Mouse (Mus musculus) hindbrain, embryonic 11.5 days (tissue): Measurements from ENCODE around the gene Scml4. TPM values are rescaled to one million over a fixed set of nuclear protein-coding genes. Genes with fewer than 3 reads are reported as not detected.
A peak's percentile ranks its signal among the peaks of the same experiment; 100 is the strongest.

Experiments
- ATAC-seq: fragments of 200-750 bp; cut with Nextera tagmentation; 2 replicates; pipeline ENCODE4 v1.8.0; 2017; ENCODE audit warnings: mild to moderate bottlenecking, moderate TSS enrichment, moderate library complexity; ENCODE audit not compliant: low FRiP score
- DNase-seq: peaks from one replicate; pipeline ENCODE4 v3.0.0-alpha.2; 2015; ENCODE audit warnings: low spot score
- H3K27ac ChIP-seq: fragments of 300-500 bp; sonication (generic); 2 replicates; pipeline ENCODE4 v1.5.1; 2014; ENCODE audit warnings: mild to moderate bottlenecking, low read depth, low read length
- H3K27me3 ChIP-seq: fragments of 300-500 bp; sonication (generic); 2 replicates; pipeline ENCODE4 v1.6.1; 2014; ENCODE audit warnings: mild to moderate bottlenecking, low read length, moderate library complexity, mixed read lengths; ENCODE audit not compliant: control insufficient read depth, insufficient read depth
- H3K36me3 ChIP-seq: fragments of 300-500 bp; sonication (generic); 2 replicates; pipeline ENCODE4 v1.6.1; 2014; ENCODE audit warnings: mild to moderate bottlenecking, low read length, moderate library complexity, mixed read lengths; ENCODE audit not compliant: control insufficient read depth, insufficient read depth
- H3K4me1 ChIP-seq: fragments of 300-500 bp; sonication (generic); replicated peaks from 2 replicates; pipeline ENCODE4 v1.6.1; 2014; ENCODE audit warnings: low read length, mixed read lengths; ENCODE audit not compliant: control insufficient read depth, insufficient read depth
- H3K4me2 ChIP-seq: fragments of 300-500 bp; sonication (generic); replicated peaks from 2 replicates; pipeline ENCODE4 v1.6.1; 2014; ENCODE audit warnings: mild to moderate bottlenecking, low read depth, low read length
- H3K4me3 ChIP-seq: fragments of 300-500 bp; sonication (generic); 2 replicates; pipeline ENCODE4 v1.5.1; 2014; ENCODE audit warnings: low read depth, low read length
- H3K9ac ChIP-seq: fragments of 300-500 bp; sonication (generic); 2 replicates; pipeline ENCODE4 v1.6.1; 2014; ENCODE audit warnings: low read depth, low read length
- H3K9me3 ChIP-seq: fragments of 300-500 bp; sonication (generic); 2 replicates; pipeline ENCODE4 v1.6.1; 2016; ENCODE audit warnings: low read length; ENCODE audit not compliant: control insufficient read depth
- WGBS: fragments of 180-500 bp; shearing (Covaris S2); extraction: QIAGEN DNeasy Blood & Tissue Kit; methylation state at CpG from one replicate; pipeline ENCODE4 v1.1.7; 2014; 5-methylcytosine and 5-hydroxymethylcytosine counted together
- polyA plus RNA-seq: library from polyadenylated mRNA; unstranded; fragments of >200 nt; fragmentation: Nextera tagmentation; extraction: Ambion mirVana; gene quantifications from 2 replicates; pipeline ENCODE4 v1.2.1, GENCODE M21; 2014

The Scml4 gene
- polyA plus RNA-seq, 1 experiment from 2014 or later: 2.5 TPM

DNA sequence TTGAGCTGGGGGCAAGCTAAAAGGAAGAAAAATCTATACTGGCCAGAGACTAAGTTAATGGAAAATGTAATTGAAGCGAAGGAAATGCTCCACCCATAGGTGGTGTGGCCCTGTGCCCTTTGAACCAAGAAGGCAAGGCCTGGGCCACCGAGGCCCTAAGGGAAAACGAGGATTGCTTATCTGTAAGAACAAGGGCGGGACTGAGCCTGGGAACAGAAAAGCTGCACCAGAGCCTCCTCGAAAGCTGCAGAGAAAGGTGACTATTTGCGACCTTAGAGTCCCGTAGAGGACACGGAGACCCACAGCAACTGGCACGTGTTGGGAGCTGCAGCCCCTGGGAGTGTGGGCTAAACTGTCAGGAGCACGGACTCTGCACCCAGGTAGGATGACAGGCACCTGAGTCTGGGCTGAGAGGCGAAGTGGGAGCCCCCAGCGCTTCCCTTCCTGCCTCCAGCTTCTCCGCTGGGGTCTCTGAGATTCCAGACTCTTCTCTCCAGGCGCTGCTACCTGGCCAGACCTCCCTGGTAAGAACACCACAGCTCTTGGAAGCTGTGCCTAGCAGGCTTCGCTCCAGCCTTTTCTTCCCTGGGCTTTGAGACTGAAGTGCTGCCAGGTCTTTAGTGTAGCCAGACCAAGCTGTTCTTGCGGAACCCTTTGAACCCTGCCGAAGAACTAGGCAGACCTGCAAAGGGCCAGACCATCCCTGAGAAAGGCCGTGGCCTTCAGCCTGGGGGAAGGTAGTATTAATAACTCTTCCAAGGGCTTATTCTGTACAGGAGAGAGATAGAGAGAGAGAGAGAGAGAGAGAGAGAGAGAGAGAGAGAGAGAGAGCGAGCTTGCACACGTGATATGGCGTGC lies 80.3 kb downstream of the Scml4 start:
- Histone ChIP-seq H3K9me3 (no peaks in the 10 kb centered on the region), H3K27me3 (no peaks in the 10 kb centered on the region), H3K4me1 (no peaks in the 10 kb centered on the region), H3K9ac (no peak overlapping the region), H3K27ac (no peak overlapping the region), H3K4me3 (no peak overlapping the region), H3K4me2 (no peak overlapping the region), H3K36me3 (no peaks in the 10 kb centered on the region)
- WGBS: 77% methylated on average over 21 of the region's 21 CpGs
- no peak for ATAC-seq
- no peak for DNase-seq

GRCm38 (mm10) chr10:42941278-42941677 lies 81.1 kb downstream of the Scml4 start:
- Histone ChIP-seq H3K36me3 (no peaks in the 10 kb centered on the region), H3K9me3 (no peaks in the 10 kb centered on the region), H3K4me1 (no peaks in the 10 kb centered on the region), H3K27ac (peak overlapping the region; percentile 85), H3K4me3 (no peak overlapping the region), H3K9ac (peak overlapping the region; percentile 33; the same call in 1 of the 2 replicates), H3K4me2 (peak overlapping the region; percentile 19; the same call in 1 of the 2 replicates), H3K27me3 (no peaks in the 10 kb centered on the region)
- ATAC-seq: peak; percentile 30; the same call in 1 of the 2 replicates
- DNase-seq: peak; percentile 13
- whole genome bisulfite sequencing: 59% methylated on average over 4 of the region's 4 CpGs

GRCm38 (mm10) chr10:42941697-42942221 lies 81.6 kb downstream of the Scml4 start:
- H3K4me2 ChIP-seq: peak overlapping the region; percentile 19; the same call in 1 of the 2 replicates
- H3K4me1 ChIP-seq: no peaks in the 10 kb centered on the region
- WGBS: 40% methylated on average over 14 of the region's 14 CpGs
- H3K27me3 ChIP-seq: no peaks in the 10 kb centered on the region
- ATAC-seq: peak; percentile 78
- H3K9ac ChIP-seq: peak overlapping the region; percentile 33
- peak overlapping the region; percentile 85 for H3K27ac ChIP-seq
- no peak overlapping the region for H3K4me3 ChIP-seq
- H3K9me3 ChIP-seq: no peaks in the 10 kb centered on the region
- DNase-seq: peak; percentile 61
- no peaks in the 10 kb centered on the region for H3K36me3 ChIP-seq

DNA sequence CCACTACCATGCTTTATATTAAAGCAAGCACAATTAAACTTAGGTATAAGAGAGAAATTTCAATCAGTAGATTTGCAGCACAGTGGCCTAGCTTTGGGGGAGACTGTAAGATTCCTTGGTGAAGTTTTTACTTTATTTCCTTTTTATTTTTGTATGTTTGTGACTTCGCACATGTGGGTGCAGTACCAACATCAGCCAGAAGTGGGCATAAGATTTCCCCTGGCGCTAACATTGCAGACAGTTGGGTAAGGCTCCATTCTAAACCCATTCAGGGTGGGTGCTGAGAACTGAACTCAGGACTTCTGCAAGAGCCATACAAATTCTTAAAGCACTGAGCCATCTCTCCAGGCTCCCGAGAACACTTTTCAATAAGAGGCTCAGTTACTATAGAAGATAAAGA lies 82.1 kb downstream of the Scml4 start:
- H3K27ac ChIP-seq: peak overlapping the region; percentile 85; the same call in 1 of the 2 replicates
- 89% methylated on average over 3 of the region's 3 CpGs for WGBS
- no peak for ATAC-seq

DNA sequence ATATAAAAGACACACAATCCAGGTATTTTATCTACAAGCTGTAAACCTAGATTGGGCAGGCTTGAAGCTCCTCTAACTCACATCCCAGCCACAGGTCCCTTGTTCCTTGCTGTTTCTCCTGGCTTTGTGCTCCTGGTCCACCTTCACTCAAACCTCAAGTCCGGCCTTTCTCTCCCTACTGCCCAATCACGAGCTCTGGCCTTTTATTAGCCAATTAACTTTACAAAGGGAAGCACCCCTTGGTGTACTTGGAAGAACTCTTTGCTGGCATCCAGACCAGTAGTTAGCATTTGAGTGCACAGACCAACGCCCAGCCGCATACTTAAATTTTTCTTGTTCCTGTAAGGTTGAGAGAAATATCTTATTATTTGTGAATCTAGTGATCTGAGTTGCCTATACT lies 85.1 kb downstream of the Scml4 start:
- DNase-seq (no peak), ATAC-seq (no peak)
- WGBS: 57% methylated on average over 4 of the region's 4 CpGs
- Histone ChIP-seq H3K9ac (no peak overlapping the region), H3K9me3 (no peaks in the 10 kb centered on the region), H3K27ac (no peak overlapping the region), H3K4me3 (no peak overlapping the region), H3K4me2 (no peak overlapping the region), H3K4me1 (no peaks in the 10 kb centered on the region), H3K27me3 (no peaks in the 10 kb centered on the region), H3K36me3 (no peaks in the 10 kb centered on the region)

More for the DNA sequence above, 82.1 kb downstream of the Scml4 start:
- no peak overlapping the region for H3K9ac ChIP-seq
- no peaks in the 10 kb centered on the region for H3K27me3 ChIP-seq
- no peaks in the 10 kb centered on the region for H3K4me1 ChIP-seq
- no peaks in the 10 kb centered on the region for H3K9me3 ChIP-seq
- H3K4me2 ChIP-seq: no peak overlapping the region
- no peaks in the 10 kb centered on the region for H3K36me3 ChIP-seq
- peak; percentile 39 for DNase-seq
- no peak overlapping the region for H3K4me3 ChIP-seq

DNA sequence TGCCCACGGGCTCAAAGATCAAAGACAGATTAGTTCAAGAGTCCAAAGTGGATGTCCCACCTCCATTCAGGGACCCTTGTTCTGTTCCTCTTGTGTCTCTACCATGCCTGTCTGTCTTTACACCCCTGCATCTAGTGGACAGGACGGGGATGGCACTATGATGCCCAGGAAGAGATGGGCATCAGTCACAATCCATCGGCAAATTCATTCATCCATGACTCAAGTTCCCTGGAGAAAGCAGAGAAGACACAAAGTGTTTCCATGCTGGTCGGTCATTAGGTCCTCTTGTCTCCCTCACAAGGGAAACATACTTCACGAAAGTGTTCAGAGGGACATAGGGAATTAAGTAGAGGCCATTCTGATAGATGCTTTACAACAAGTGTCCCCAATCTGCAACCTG lies 87.2 kb downstream of the Scml4 start:
- Histone ChIP-seq H3K9ac (no peak overlapping the region), H3K36me3 (no peaks in the 10 kb centered on the region), H3K9me3 (no peaks in the 10 kb centered on the region), H3K4me1 (peaks cover 2% of the 10 kb centered on the region; the same call in 1 of the 2 replicates), H3K4me3 (no peak overlapping the region), H3K4me2 (no peak overlapping the region), H3K27me3 (no peaks in the 10 kb centered on the region), H3K27ac (no peak overlapping the region)
- ATAC-seq: no peak
- WGBS: 90% methylated on average over 5 of the region's 5 CpGs
- no peak for DNase-seq

DNA sequence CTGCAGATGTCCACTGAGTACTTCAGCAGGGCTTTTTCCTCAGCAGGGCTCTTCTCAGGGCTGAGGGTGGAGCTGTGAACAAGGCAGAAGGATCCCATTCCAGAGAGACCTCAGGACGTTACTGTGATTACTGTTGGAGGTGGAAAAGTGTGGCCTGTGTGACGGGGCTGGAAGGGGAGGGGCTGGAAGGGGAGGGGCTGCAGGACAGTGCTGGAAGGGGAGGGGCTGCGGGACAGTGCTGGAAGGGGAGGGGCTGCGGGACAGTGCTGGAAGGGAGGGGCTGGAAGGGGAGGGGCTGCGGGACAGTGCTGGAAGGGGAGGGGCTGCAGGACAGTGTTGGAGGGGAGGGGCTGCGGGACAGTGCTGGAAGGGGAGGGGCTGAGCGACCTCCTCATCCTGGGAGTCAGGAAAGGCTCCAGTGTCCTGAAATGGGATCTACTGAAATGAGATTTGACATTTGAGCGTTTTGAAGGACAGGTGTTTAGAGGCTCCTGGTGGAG lies 90.1 kb downstream of the Scml4 start:
- DNase-seq: peak; percentile 50
- 5% methylated on average over 6 of the region's 8 CpGs for WGBS

GRCm38 (mm10) chr10:42951078-42952045 lies 91.2 kb downstream of the Scml4 start:
- H3K9me3 ChIP-seq: no peaks in the 10 kb centered on the region
- DNase-seq (no peak), ATAC-seq (peak; percentile 53)
- H3K9ac ChIP-seq: no peak overlapping the region
- H3K4me3 ChIP-seq: no peak overlapping the region
- peaks cover 2% of the 10 kb centered on the region; the same call in 1 of the 2 replicates for H3K4me1 ChIP-seq
- H3K4me2 ChIP-seq: no peak overlapping the region
- H3K27me3 ChIP-seq: no peaks in the 10 kb centered on the region
- no peaks in the 10 kb centered on the region for H3K36me3 ChIP-seq
- 57% methylated on average over 20 of the region's 20 CpGs for WGBS
- H3K27ac ChIP-seq: peak overlapping the region; percentile 60

More for the DNA sequence above, 90.1 kb downstream of the Scml4 start:
- H3K27ac ChIP-seq: peak overlapping the region; percentile 60; the same call in 1 of the 2 replicates
- H3K9ac ChIP-seq: no peak overlapping the region
- H3K27me3 ChIP-seq: no peaks in the 10 kb centered on the region
- H3K4me3 ChIP-seq: no peak overlapping the region
- no peaks in the 10 kb centered on the region for H3K36me3 ChIP-seq
- peak; percentile 75 for ATAC-seq
- H3K4me1 ChIP-seq: peaks cover 2% of the 10 kb centered on the region; the same call in 1 of the 2 replicates
- peak overlapping the region; percentile 14 for H3K4me2 ChIP-seq
- H3K9me3 ChIP-seq: no peaks in the 10 kb centered on the region
